Mouse (Mus musculus) layer of hippocampus, adult 6 months (tissue): ENCODE results near the gene Morf4l1. TPM values are rescaled to one million over a fixed set of nuclear protein-coding genes. Genes with fewer than 3 reads are reported as not detected.

ENCODE experiments used
- long read RNA-seq, 2 experiments: library from polyadenylated mRNA; unstranded; transcript quantifications; one replicate each; pipeline ENCODE4 v2.0.0; 2019 to 2020
- polyA plus RNA-seq: library from polyadenylated mRNA; unstranded; fragments of <200 nt; fragmentation: Nextera tagmentation; gene quantifications from 2 replicates; pipeline ENCODE4 v1.2.3, GENCODE M21; 2021

The Morf4l1 gene
- polyA plus RNA-seq = 306 and 352 TPM in 2 replicates
- long read RNA-seq, experiment 1, transcript Morf4l1-202 (12 exons, 1,824 nt) = major isoform, 219 of 395 reads
- long read RNA-seq, experiment 1, transcript Morf4l1-201 (13 exons, 1,882 nt) = minor isoform, 32 of 395 reads
- long read RNA-seq, experiment 1, partial matches to known transcripts = 99 of 395 reads
- long read RNA-seq, experiment 1, other reads (novel, unspliced or antisense) = 45 of 395 reads
- long read RNA-seq, experiment 2, transcript Morf4l1-202 (12 exons, 1,824 nt) = major isoform, 1,076 of 1,377 reads
- long read RNA-seq, experiment 2, transcript Morf4l1-201 (13 exons, 1,882 nt) = minor isoform, 185 of 1,377 reads
- long read RNA-seq, experiment 2, partial matches to known transcripts = 52 of 1,377 reads
- long read RNA-seq, experiment 2, other reads (novel, unspliced or antisense) = 64 of 1,377 reads

GRCm38 (mm10) chr9:90114567-90115307, at the start of gene Morf4l1:
TSS of gene Morf4l1 (minus strand) at chr9:90114774.

GRCm38 (mm10) chr9:90162926-90163748, 48.6 kb upstream of the Morf4l1 start, which contains the start of gene Adamts7:
TSS of gene Adamts7 (plus strand) at chr9:90163069.

GRCm38 (mm10) chr9:90053852-90054251, 60.7 kb downstream of the Morf4l1 start, which contains the start of gene Ctsh:
TSS of gene Ctsh (plus strand) at chr9:90054152.

Other genes with a start within 250 kb of the Morf4l1 start
- 185 and 214 TPM in 2 replicates for gene Rasgrf1, start 204.9 kb downstream of the Morf4l1 start, polyA plus RNA-seq
- 25.5 and 29.2 TPM in 2 replicates for gene Ctsh, start 60.6 kb downstream of the Morf4l1 start, polyA plus RNA-seq
- gene Adamts7, start 48.3 kb upstream of the Morf4l1 start, polyA plus RNA-seq = not detected in 2 replicates
- gene Tbc1d2b, start 156.0 kb upstream of the Morf4l1 start, polyA plus RNA-seq = 0.98 and 1.1 TPM in 2 replicates